Mouse (Mus musculus) limb, embryonic 14.5 days (tissue): Measurements from ENCODE around the gene Sin3a. TPM values are rescaled to one million over a fixed set of nuclear protein-coding genes. Genes with fewer than 3 reads are reported as not detected.

Source experiments
- ATAC-seq: fragments of 200-750 bp; cut with Nextera tagmentation; 2 replicates; pipeline ENCODE4 v1.8.0; 2017; ENCODE audit warnings: low read depth, moderate number of reproducible peaks, moderate TSS enrichment; ENCODE audit not compliant: low FRiP score
- DNase-seq: peaks from one replicate; pipeline ENCODE4 v3.0.0-alpha.2; 2015; ENCODE audit warnings: low spot score
- H3K27ac ChIP-seq: fragments of 300-500 bp; sonication (generic); replicated peaks from 2 replicates; pipeline ENCODE4 v1.5.1; 2014; ENCODE audit warnings: low read depth, mild to moderate bottlenecking, low read length, moderate library complexity, mixed read lengths
- H3K27me3 ChIP-seq: fragments of 300-500 bp; sonication (generic); 2 replicates; pipeline ENCODE4 v1.6.1; 2014; ENCODE audit warnings: low read length, mixed read lengths; ENCODE audit not compliant: control insufficient read depth, insufficient read depth
- H3K36me3 ChIP-seq: fragments of 300-500 bp; sonication (generic); 2 replicates; pipeline ENCODE4 v1.6.1; 2014; ENCODE audit warnings: mild to moderate bottlenecking, low read length, moderate library complexity, mixed read lengths; ENCODE audit not compliant: control insufficient read depth, insufficient read depth
- H3K4me1 ChIP-seq: fragments of 300-500 bp; sonication (generic); 2 replicates; pipeline ENCODE4 v1.6.1; 2014; ENCODE audit warnings: antibody characterized with exemption, low read length, mixed read lengths; ENCODE audit not compliant: control insufficient read depth, insufficient read depth
- H3K4me2 ChIP-seq: fragments of 300-500 bp; sonication (generic); replicated peaks from 2 replicates; pipeline ENCODE4 v1.6.1; 2014; ENCODE audit warnings: low read depth, mild to moderate bottlenecking, low read length, moderate library complexity; ENCODE audit not compliant: severe bottlenecking
- H3K4me3 ChIP-seq: fragments of 300-500 bp; sonication (generic); replicated peaks from 2 replicates; pipeline ENCODE4 v1.5.1; 2014; ENCODE audit warnings: low read length
- H3K9ac ChIP-seq: fragments of 300-500 bp; sonication (generic); 2 replicates; pipeline ENCODE4 v1.6.1; 2014; ENCODE audit warnings: mild to moderate bottlenecking, low read depth, low read length, moderate library complexity; ENCODE audit not compliant: severe bottlenecking
- H3K9me3 ChIP-seq: fragments of 300-500 bp; sonication (generic); 2 replicates; pipeline ENCODE4 v1.6.1; 2016; ENCODE audit warnings: low read length; ENCODE audit not compliant: control insufficient read depth
- POLR2A ChIP-seq: fragments of 200-500 bp; IDR thresholded peaks from 2 replicates; pipeline ENCODE4 v1.8.0; 2012; ENCODE audit warnings: inconsistent platforms, mild to moderate bottlenecking, moderate library complexity, borderline replicate concordance; ENCODE audit not compliant: insufficient read depth, insufficient read length; ENCODE audit errors: extremely low read depth
- WGBS: fragments of 180-500 bp; shearing (Covaris S2); extraction: QIAGEN DNeasy Blood & Tissue Kit; methylation state at CpG from one replicate; pipeline ENCODE4 v1.1.7; 2014; 5-methylcytosine and 5-hydroxymethylcytosine counted together
- polyA plus RNA-seq, 2 experiments: library from polyadenylated mRNA; depleted of rRNA in 1 of 2; stranded (reverse) in 1 of 2; unstranded in 1 of 2; fragments of >200 nt; fragmentation: Nextera tagmentation in 1 of 2; extraction: Ambion mirVana in 1 of 2; gene quantifications; 2 replicates each; pipeline versions ENCODE4 v1.2.1 to v1.2.3; 2012 to 2014

Gene Sin3a
- polyA plus RNA-seq, 2 experiments: 35.7 to 77.0 TPM

GRCm38 (mm10) chr9:57152331-57152730 lies 80.5 kb downstream of the Sin3a start:
- no peak for TF ChIP-seq POLR2A
- 33% methylated on average over 6 of the region's 6 CpGs for WGBS
- no peaks in the 10 kb centered on the region for H3K27me3 ChIP-seq
- H3K9ac ChIP-seq: no peak overlapping the region
- no peak for ATAC-seq
- H3K27ac ChIP-seq: no peak overlapping the region
- H3K4me3 ChIP-seq: no peak overlapping the region
- no peaks in the 10 kb centered on the region for H3K9me3 ChIP-seq
- H3K4me1 ChIP-seq: peaks cover 4% of the 10 kb centered on the region
- no peak for DNase-seq
- H3K36me3 ChIP-seq: peaks cover 8% of the 10 kb centered on the region
- no peak overlapping the region for H3K4me2 ChIP-seq

DNA sequence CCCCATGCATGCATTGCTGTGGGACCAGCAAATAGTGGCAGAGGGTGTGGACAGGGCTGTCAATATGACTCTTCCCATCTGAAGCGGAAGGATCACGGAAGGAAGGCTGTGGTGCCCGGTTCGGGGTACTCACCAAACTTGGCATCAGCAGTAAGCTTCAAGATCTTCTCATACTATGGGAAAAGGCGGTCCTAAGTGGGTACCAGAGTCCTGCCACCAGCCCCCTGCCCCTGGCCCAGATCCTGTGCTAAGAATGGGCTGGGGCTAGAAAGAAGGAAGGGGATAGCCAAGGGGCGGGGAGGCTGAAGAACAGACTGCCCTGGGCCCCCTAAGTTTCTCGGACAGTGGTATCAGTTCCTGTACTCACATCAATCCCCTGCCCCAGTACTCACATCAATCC lies 84.5 kb downstream of the Sin3a start:
- Histone ChIP-seq H3K4me3 (no peak overlapping the region), H3K36me3 (peaks cover 8% of the 10 kb centered on the region), H3K9ac (no peak overlapping the region), H3K27ac (no peak overlapping the region), H3K4me1 (peaks cover 7% of the 10 kb centered on the region), H3K4me2 (no peak overlapping the region), H3K9me3 (no peaks in the 10 kb centered on the region), H3K27me3 (no peaks in the 10 kb centered on the region)
- no peak for TF ChIP-seq POLR2A
- DNase-seq: no peak
- WGBS: 84% methylated on average over 7 of the region's 7 CpGs
- no peak for ATAC-seq

GRCm38 (mm10) chr9:57156823-57157222 lies 85.0 kb downstream of the Sin3a start:
- Histone ChIP-seq H3K36me3 (peaks cover 8% of the 10 kb centered on the region), H3K4me1 (peaks cover 7% of the 10 kb centered on the region), H3K4me3 (no peak overlapping the region), H3K9me3 (no peaks in the 10 kb centered on the region), H3K9ac (no peak overlapping the region), H3K27me3 (no peaks in the 10 kb centered on the region), H3K4me2 (no peak overlapping the region), H3K27ac (no peak overlapping the region)
- TF ChIP-seq POLR2A: no peak
- WGBS: 87% methylated on average over 7 of the region's 8 CpGs
- ATAC-seq: no peak
- no peak for DNase-seq

- no peak overlapping the region for H3K27ac ChIP-seq
- H3K9ac ChIP-seq: peak overlapping the region; percentile 69
- peaks cover 7% of the 10 kb centered on the region for H3K4me1 ChIP-seq
- no peaks in the 10 kb centered on the region for H3K27me3 ChIP-seq
- DNase-seq: no peak
- peak overlapping the region; percentile 96 for H3K4me2 ChIP-seq
- TF ChIP-seq POLR2A: no peak
- ATAC-seq: no peak
- no peaks in the 10 kb centered on the region for H3K9me3 ChIP-seq
- peak overlapping the region; percentile 72 for H3K4me3 ChIP-seq
- 32% methylated on average over 13 of the region's 13 CpGs for WGBS
- H3K36me3 ChIP-seq: peaks cover 8% of the 10 kb centered on the region
Observed at GRCm38 (mm10) chr9:57157499-57157898, 85.7 kb downstream of the Sin3a start.

DNA sequence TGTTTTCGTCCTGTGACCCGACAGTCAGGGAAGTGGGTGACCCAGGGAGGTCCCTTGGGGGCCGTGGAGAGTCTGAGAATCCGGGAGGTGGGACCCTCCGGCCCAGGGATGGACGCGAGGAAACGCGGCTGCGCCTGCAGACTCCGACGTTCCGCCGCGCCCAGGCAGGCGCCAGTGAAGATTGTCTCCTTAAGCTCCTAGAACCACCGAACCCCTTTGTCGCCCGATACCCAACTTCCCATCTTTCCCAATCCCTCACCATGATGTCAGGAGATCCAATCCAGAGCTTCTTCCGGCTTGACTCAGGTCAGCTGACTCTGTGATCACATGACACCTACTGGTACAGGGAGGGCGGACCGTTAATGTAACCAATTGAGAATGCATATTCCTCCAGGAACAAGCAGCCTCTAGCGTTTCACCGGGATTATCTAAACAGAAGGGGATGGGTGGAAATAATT lies 86.2 kb downstream of the Sin3a start, which contains the start of gene Commd4:
Gene Commd4 (minus strand): TSS at position 319 of the 458 bp plus-strand sequence.
- H3K4me1 ChIP-seq: peaks cover 7% of the 10 kb centered on the region
- H3K27ac ChIP-seq: no peak within 1 kb of the TSS
- H3K36me3 ChIP-seq: peaks cover 8% of the 10 kb centered on the region
- H3K4me2 ChIP-seq: peak within 1 kb of the TSS; percentile 96
- peak; percentile 94 for ATAC-seq
- peak; percentile 97 for DNase-seq
- 0% methylated on average over 24 of the region's 24 CpGs for WGBS
- no peak for TF ChIP-seq POLR2A
- H3K9ac ChIP-seq: peak within 1 kb of the TSS; percentile 69
- peak within 1 kb of the TSS; percentile 72 for H3K4me3 ChIP-seq
- H3K9me3 ChIP-seq: no peaks in the 10 kb centered on the region
- H3K27me3 ChIP-seq: no peaks in the 10 kb centered on the region
